Comparison of ENCODE assay signal across 7 mouse cellular contexts in the genomic region with DNA sequence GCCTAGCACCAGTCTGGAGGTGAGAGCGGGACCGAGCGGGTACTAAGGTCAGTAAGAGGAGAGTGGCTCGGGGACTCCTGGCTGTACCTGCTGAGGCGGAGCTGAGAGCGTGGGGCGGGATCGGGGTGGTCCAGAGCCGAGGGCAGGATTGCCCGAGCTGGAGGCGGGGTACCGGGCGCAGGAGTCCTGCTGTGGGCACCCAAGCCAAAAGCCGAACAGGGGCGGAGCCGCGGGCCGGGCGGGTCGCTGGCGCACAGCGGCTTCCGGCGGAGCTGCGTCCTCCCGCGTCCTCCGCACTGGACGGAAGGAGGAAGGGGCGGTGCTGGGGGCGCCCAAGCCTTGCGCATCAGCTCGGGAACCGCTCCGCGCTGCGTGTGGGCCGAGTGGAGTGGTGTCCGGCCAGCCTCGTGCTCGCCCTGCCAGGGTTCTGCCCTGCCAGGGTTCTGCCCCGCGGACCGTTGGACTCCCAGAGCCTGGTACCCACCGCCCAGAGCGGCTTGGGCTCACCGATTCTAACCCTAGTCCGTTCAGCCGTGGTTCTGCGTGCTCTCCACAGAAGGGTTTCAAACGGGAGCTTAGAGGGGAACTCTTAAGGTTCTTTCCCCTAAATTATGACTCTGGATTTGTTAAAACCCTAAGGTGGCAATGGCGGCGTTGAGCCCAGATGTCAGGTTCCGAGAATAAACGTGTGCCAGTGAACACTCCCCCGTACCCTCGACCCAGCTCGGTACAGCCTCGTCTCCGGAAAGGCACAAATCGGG. TPM values are rescaled to one million over a fixed set of nuclear protein-coding genes. Genes with fewer than 3 reads are reported as not detected.
A peak's percentile ranks its signal among the peaks of the same experiment; 100 is the strongest.
DNase-seq lines count a peak whose midpoint lies in the region; ATAC-seq lines count a peak whose summit lies in the region.

Adprh (minus strand) TSS at position 262 of the 761 bp plus-strand sequence.

- WGBS in embryonic facial prominence, embryonic 10.5 days = under 1% methylated on average over 61 of the region's 61 CpGs
- WGBS in limb, embryonic 10.5 days = under 1% methylated on average over 59 of the region's 61 CpGs
- 1% methylated on average over 59 of the region's 61 CpGs for WGBS in midbrain, embryonic 13.5 days

- H3K4me3 ChIP-seq in embryonic facial prominence, embryonic 10.5 days = peak within 1 kb of the TSS; percentile 77
- H3K4me3 ChIP-seq in limb, embryonic 10.5 days = peak within 1 kb of the TSS; percentile 86
- peak within 1 kb of the TSS; percentile 83 for H3K4me3 ChIP-seq in midbrain, embryonic 13.5 days (replicated peaks)

- H3K4me1 ChIP-seq in embryonic facial prominence, embryonic 10.5 days = peaks cover 40% of the 10 kb centered on the region
- peaks cover 19% of the 10 kb centered on the region for H3K4me1 ChIP-seq in limb, embryonic 10.5 days
- H3K4me1 ChIP-seq in midbrain, embryonic 13.5 days (replicated peaks) = peaks cover 25% of the 10 kb centered on the region

- peak; percentile 83 for ATAC-seq in granulocyte monocyte progenitor cell, adult 5-6 weeks (replicated peaks; ENCODE audit: poor library complexity, severe bottlenecking)
- ATAC-seq in midbrain, embryonic 13.5 days = peak; percentile 99

- peak within 1 kb of the TSS; percentile 82 for H3K4me2 ChIP-seq in midbrain, embryonic 13.5 days (replicated peaks)

- peaks cover 33% of the 10 kb centered on the region for H3K36me3 ChIP-seq in embryonic facial prominence, embryonic 10.5 days (replicated peaks)
- H3K36me3 ChIP-seq in limb, embryonic 10.5 days = peaks cover 32% of the 10 kb centered on the region
- H3K36me3 ChIP-seq in midbrain, embryonic 13.5 days = peaks cover 27% of the 10 kb centered on the region

- DNase-seq in adrenal gland, postnatal 10 days = peak; percentile 98
- DNase-seq in embryonic facial prominence, embryonic 10.5 days (ENCODE audit: low spot score) = peak; percentile 93
- peak; percentile 97 for DNase-seq in kidney, adult 11 months
- DNase-seq in limb, embryonic 10.5 days (ENCODE audit: low spot score) = peak; percentile 92
- peak; percentile 81 for DNase-seq in spleen, adult 12 weeks (ENCODE audit: low spot score)

- H3K27me3 ChIP-seq in embryonic facial prominence, embryonic 10.5 days (replicated peaks; ENCODE audit: low read depth, poor library complexity, severe bottlenecking) = no peaks in the 10 kb centered on the region; the same call in 1 of the 2 replicates
- H3K27me3 ChIP-seq in limb, embryonic 10.5 days (ENCODE audit: low read depth, poor library complexity, severe bottlenecking) = no peaks in the 10 kb centered on the region
- H3K27me3 ChIP-seq in midbrain, embryonic 13.5 days = no peaks in the 10 kb centered on the region

- H3K9me3 ChIP-seq in embryonic facial prominence, embryonic 10.5 days = no peaks in the 10 kb centered on the region
- H3K9me3 ChIP-seq in limb, embryonic 10.5 days (replicated peaks) = no peaks in the 10 kb centered on the region
- H3K9me3 ChIP-seq in midbrain, embryonic 13.5 days = no peaks in the 10 kb centered on the region

- peak within 1 kb of the TSS; percentile 98 for H3K27ac ChIP-seq in embryonic facial prominence, embryonic 10.5 days (replicated peaks)
- peak within 1 kb of the TSS; percentile 98 for H3K27ac ChIP-seq in limb, embryonic 10.5 days
- peak within 1 kb of the TSS; percentile 89 for H3K27ac ChIP-seq in midbrain, embryonic 13.5 days

- H3K9ac ChIP-seq in midbrain, embryonic 13.5 days (replicated peaks) = peak within 1 kb of the TSS; percentile 94

RNA-seq across cellular contexts. Expression of gene Adprh, which starts in this region (rescaled TPM):
- total RNA-seq in adrenal gland, postnatal 10 days (2021) = 10 to 100 TPM; 37.0 to 40.0 TPM
- polyA plus RNA-seq in embryonic facial prominence, embryonic 10.5 days (2016; fragmentation: Nextera tagmentation; extraction: Ambion mirVana) = 139 and 143 TPM in 2 replicates
- 18.9 and 31.5 TPM in 2 replicates for total RNA-seq in granulocyte monocyte progenitor cell, adult 5-6 weeks (2014; fragmentation: Nextera tagmentation)
- 10.8 and 15.0 TPM in 2 replicates for total RNA-seq in granulocyte monocyte progenitor cell, adult 5-6 weeks (2017)
- polyA plus RNA-seq in limb, embryonic 10.5 days (2016; fragmentation: Nextera tagmentation; extraction: Ambion mirVana) = 153 and 159 TPM in 2 replicates
- 156 and 157 TPM in 2 replicates for polyA plus RNA-seq in midbrain, embryonic 13.5 days (2015; fragmentation: Nextera tagmentation; extraction: Ambion mirVana)

Comparison
In these comparisons a context has a peak if more than half of its experiments do, and no peak if none do; other contexts are left out.
1. Peak in every context shown above with its lines: DNase-seq, ATAC-seq, H3K4me3 ChIP-seq and H3K27ac ChIP-seq.